Mouse (Mus musculus) liver, embryonic 13.5 days (tissue): Measurements from ENCODE around the gene Olfr644. TPM values are rescaled to one million over a fixed set of nuclear protein-coding genes. Genes with fewer than 3 reads are reported as not detected.

Experiments used
- ATAC-seq: fragments of 200-750 bp; cut with Nextera tagmentation; 2 replicates; pipeline ENCODE4 v1.8.0; 2017; ENCODE audit warnings: low read depth, mild to moderate bottlenecking, moderate number of reproducible peaks, moderate library complexity
- DNase-seq: peaks from one replicate; pipeline ENCODE4 v3.0.0; 2022
- H3K27ac ChIP-seq: fragments of 300-500 bp; sonication (generic); 2 replicates; pipeline ENCODE4 v1.5.1; 2015; ENCODE audit warnings: moderate library complexity, mild to moderate bottlenecking, inconsistent platforms
- H3K27me3 ChIP-seq: fragments of 300-500 bp; sonication (generic); 2 replicates; pipeline ENCODE4 v1.6.1; 2015; ENCODE audit warnings: mild to moderate bottlenecking, inconsistent platforms
- H3K36me3 ChIP-seq: fragments of 300-500 bp; sonication (generic); 2 replicates; pipeline ENCODE4 v1.6.1; 2015; ENCODE audit warnings: mild to moderate bottlenecking, inconsistent platforms
- H3K4me1 ChIP-seq: fragments of 300-500 bp; sonication (generic); replicated peaks from 2 replicates; pipeline ENCODE4 v1.6.1; 2015; ENCODE audit warnings: inconsistent platforms
- H3K4me2 ChIP-seq: fragments of 300-500 bp; sonication (generic); 2 replicates; pipeline ENCODE4 v1.6.1; 2015; ENCODE audit warnings: inconsistent platforms, mild to moderate bottlenecking, moderate library complexity
- H3K4me3 ChIP-seq: fragments of 300-500 bp; sonication (generic); replicated peaks from 2 replicates; pipeline ENCODE4 v1.5.1; 2015; ENCODE audit warnings: mild to moderate bottlenecking, inconsistent platforms
- H3K9ac ChIP-seq: fragments of 300-500 bp; sonication (generic); 2 replicates; pipeline ENCODE4 v1.6.1; 2015; ENCODE audit warnings: mild to moderate bottlenecking, inconsistent platforms
- H3K9me3 ChIP-seq: fragments of 300-500 bp; sonication (generic); replicated peaks from 2 replicates; pipeline ENCODE4 v1.6.1; 2016; ENCODE audit warnings: inconsistent platforms
- WGBS: fragments of 180-500 bp; shearing (Covaris S2); methylation state at CpG from one replicate; pipeline ENCODE4 v1.1.7; 2015; ENCODE audit not compliant: insufficient replicate concordance; 5-methylcytosine and 5-hydroxymethylcytosine counted together
- polyA plus RNA-seq: library from polyadenylated mRNA; unstranded; fragments of >200 nt; fragmentation: Nextera tagmentation; extraction: Ambion mirVana; gene quantifications from 2 replicates; pipeline ENCODE4 v1.2.1, GENCODE M21; 2015

The Olfr644 gene
- polyA plus RNA-seq, 1 experiment from 2014 or later, result not detected

GRCm38 (mm10) chr7:104018953-104019352 lies 52.7 kb downstream of the Olfr644 start:
- Histone ChIP-seq H3K27me3 (no peaks in the 10 kb centered on the region), H3K9ac (no peak overlapping the region), H3K36me3 (no peaks in the 10 kb centered on the region), H3K4me2 (no peak overlapping the region), H3K4me1 (no peaks in the 10 kb centered on the region), H3K27ac (no peak overlapping the region), H3K9me3 (no peaks in the 10 kb centered on the region), H3K4me3 (no peak overlapping the region)
- ATAC-seq, result no peak
- DNase-seq, result no peak
- 55% methylated on average over 1 of the region's 1 CpGs for WGBS

- no peaks in the 10 kb centered on the region for H3K9me3 ChIP-seq
- no peak within 1 kb of the TSS for H3K4me3 ChIP-seq
- H3K4me1 ChIP-seq, result no peaks in the 10 kb centered on the region
- H3K4me2 ChIP-seq, result no peak within 1 kb of the TSS
- H3K27ac ChIP-seq, result no peak within 1 kb of the TSS
- DNase-seq, result no peak
- no peak within 1 kb of the TSS for H3K9ac ChIP-seq
- no peaks in the 10 kb centered on the region for H3K27me3 ChIP-seq
- ATAC-seq, result no peak
- H3K36me3 ChIP-seq, result no peaks in the 10 kb centered on the region
Observed at GRCm38 (mm10) chr7:104017203-104017602, 54.5 kb downstream of the Olfr644 start, which contains the start of gene Olfr639. TSS of gene Olfr639 (minus strand) at chr7:104017303.

Other genes with a start within 250 kb of the Olfr644 start
- 91,050 and 104,119 TPM in 2 replicates for gene Hbb-bs, start 243.8 kb downstream of the Olfr644 start, polyA plus RNA-seq
- gene Hbb-bh2, start 231.3 kb downstream of the Olfr644 start, polyA plus RNA-seq, result 0.32 and 0.36 TPM in 2 replicates
- gene Hbb-bh1, start 228.7 kb downstream of the Olfr644 start, polyA plus RNA-seq, result 367 and 436 TPM in 2 replicates
- 3,309 and 4,306 TPM in 2 replicates for gene Hbb-y, start 218.7 kb downstream of the Olfr644 start, polyA plus RNA-seq
- gene Olfr66, start 185.6 kb downstream of the Olfr644 start, polyA plus RNA-seq, result not detected in 2 replicates
- not detected in 2 replicates for gene Olfr64, start 177.4 kb downstream of the Olfr644 start, polyA plus RNA-seq
- gene Olfr65, start 168.4 kb downstream of the Olfr644 start, polyA plus RNA-seq, result not detected in 2 replicates
- gene Olfr631, start 143.0 kb downstream of the Olfr644 start, polyA plus RNA-seq, result 0.12 TPM in 1 of 2 replicates, not detected in the other
- 0.21 and 0.33 TPM in 2 replicates for gene Olfr632, start 137.5 kb downstream of the Olfr644 start, polyA plus RNA-seq
- gene Olfr633, start 127.4 kb downstream of the Olfr644 start, polyA plus RNA-seq, result not detected in 2 replicates
- gene Olfr635, start 100.7 kb downstream of the Olfr644 start, polyA plus RNA-seq, result not detected in 2 replicates
- not detected in 2 replicates for gene Olfr638, start 73.1 kb downstream of the Olfr644 start, polyA plus RNA-seq
- not detected in 2 replicates for gene Olfr639, start 54.6 kb downstream of the Olfr644 start, polyA plus RNA-seq
- gene Olfr640, start 46.3 kb downstream of the Olfr644 start, polyA plus RNA-seq, result not detected in 2 replicates
- gene Olfr641, start 36.4 kb downstream of the Olfr644 start, polyA plus RNA-seq, result not detected in 2 replicates
- gene Olfr642, start 19.2 kb downstream of the Olfr644 start, polyA plus RNA-seq, result not detected in 2 replicates
- not detected in 2 replicates for gene 4930516K23Rik, start 10.4 kb downstream of the Olfr644 start, polyA plus RNA-seq
- gene Olfr645, start 13.6 kb upstream of the Olfr644 start, polyA plus RNA-seq, result not detected in 2 replicates
- not detected in 2 replicates for gene Olfr646, start 33.0 kb upstream of the Olfr644 start, polyA plus RNA-seq
- gene Ubqln5, start 58.0 kb upstream of the Olfr644 start, polyA plus RNA-seq, result not detected in 2 replicates
- gene Olfr643, start 65.5 kb upstream of the Olfr644 start, polyA plus RNA-seq, result not detected in 2 replicates
- gene Ubqln3, start 71.4 kb upstream of the Olfr644 start, polyA plus RNA-seq, result not detected in 2 replicates
- gene Ubqlnl, start 78.7 kb upstream of the Olfr644 start, polyA plus RNA-seq, result not detected in 2 replicates
- 0.15 TPM in 1 of 2 replicates, not detected in the other for gene Olfm5, start 93.0 kb upstream of the Olfr644 start, polyA plus RNA-seq
- gene Olfr648, start 111.5 kb upstream of the Olfr644 start, polyA plus RNA-seq, result 0.03 and 0.05 TPM in 2 replicates
- gene Olfr649, start 124.1 kb upstream of the Olfr644 start, polyA plus RNA-seq, result not detected in 2 replicates
- 0.77 and 0.89 TPM in 2 replicates for gene Trim6, start 146.9 kb upstream of the Olfr644 start, polyA plus RNA-seq
- gene Trim34a, start 172.6 kb upstream of the Olfr644 start, polyA plus RNA-seq, result 0.90 and 1.7 TPM in 2 replicates
- gene Trim5, start 216.2 kb upstream of the Olfr644 start, polyA plus RNA-seq, result 0.31 and 0.37 TPM in 2 replicates
- gene Trim12a, start 243.6 kb upstream of the Olfr644 start, polyA plus RNA-seq, result 3.4 and 3.6 TPM in 2 replicates